Mouse (Mus musculus): ENCODE results near the gene Pemt. TPM values are rescaled to one million over a fixed set of nuclear protein-coding genes. Genes with fewer than 3 reads are reported as not detected.
A peak's percentile ranks its signal among the peaks of the same experiment; 100 is the strongest.
"Not testable (repeated sequence)": the region's sequence is repeated elsewhere in the genome, so short reads cannot be mapped to it uniquely, and the experiment has no call there.

The Pemt gene
- total RNA-seq, 2 experiments from 2014 or later: 5.5 to 11.1 TPM

DNA sequence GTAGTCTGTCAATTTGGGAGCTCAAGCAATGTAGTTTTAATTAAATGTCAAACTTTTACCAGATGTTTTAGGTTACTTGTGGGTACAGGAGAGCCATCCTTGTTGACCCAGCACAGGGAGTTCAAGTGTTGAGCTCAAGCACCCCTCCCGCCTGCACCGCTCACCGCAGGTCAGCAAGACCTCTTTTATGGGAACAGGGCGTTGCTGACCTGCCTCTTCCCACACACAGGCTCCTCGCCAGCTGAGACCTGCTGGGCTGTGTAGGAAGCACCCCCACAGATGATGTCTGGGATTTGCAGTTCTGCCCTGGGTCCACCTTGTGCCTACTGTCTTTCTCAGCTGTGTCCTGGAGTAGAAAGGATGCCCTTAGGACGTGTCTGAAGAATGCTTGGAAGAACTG lies 89.5 kb downstream of the Pemt start:
- DNase-seq (ENCODE audit: low spot score in 2 of 2): no peak

DNA sequence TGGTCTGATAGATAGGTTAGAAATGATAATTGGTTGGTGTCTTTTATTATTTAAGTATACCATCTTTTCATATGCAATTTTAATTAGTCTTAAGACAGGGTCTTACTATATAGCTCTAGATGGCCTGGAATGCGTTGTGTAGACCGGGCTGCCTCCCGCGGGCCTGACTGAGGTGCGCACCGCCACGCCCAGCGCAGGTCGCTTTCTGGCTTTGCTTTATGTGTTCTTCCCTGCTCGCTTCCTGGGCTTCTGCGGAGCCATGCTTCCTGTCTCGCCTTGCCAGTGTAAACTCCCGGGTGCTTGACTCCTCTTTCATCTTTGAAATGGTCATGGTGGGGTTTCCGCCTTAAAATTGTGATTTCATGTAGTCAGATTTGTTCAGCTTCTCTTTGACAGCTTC lies 93.4 kb downstream of the Pemt start:
- no peak for DNase-seq (ENCODE audit: low spot score in 2 of 2)

- DNase-seq (ENCODE audit: low spot score in 2 of 2): no peak
Observed at GRCm38 (mm10) chr11:59948401-59948767, 97.9 kb downstream of the Pemt start.

GRCm38 (mm10) chr11:59947752-59948400 lies 98.4 kb downstream of the Pemt start, which contains the start of gene Med9:
Gene Med9, plus strand, starts transcription at chr11:59948206.
- DNase-seq (ENCODE audit: low spot score in 2 of 2): peak; percentile 96 to 97

GRCm38 (mm10) chr11:59944855-59945254 lies 101.4 kb downstream of the Pemt start:
- DNase-seq (ENCODE audit: low spot score in 2 of 2): not testable (repeated sequence)

DNA sequence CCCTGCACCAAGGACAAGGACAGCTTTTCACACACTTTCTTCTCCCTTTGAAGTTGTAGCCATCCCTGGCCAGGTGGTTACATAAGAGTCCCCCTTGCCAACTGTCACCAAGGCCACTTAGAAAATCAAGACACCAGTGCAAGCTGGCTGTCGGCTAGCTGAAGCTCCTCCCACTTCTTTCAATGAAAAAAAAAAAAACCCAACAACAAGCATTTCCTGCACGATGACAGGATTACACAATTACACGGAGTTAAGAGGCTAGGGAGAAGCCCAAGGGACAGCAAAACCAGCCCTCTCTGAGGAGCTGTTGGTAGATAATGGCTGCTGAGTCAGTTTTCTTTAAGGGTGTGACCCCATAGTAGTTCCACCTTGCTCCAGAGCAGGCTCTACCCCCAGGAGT lies 104.9 kb downstream of the Pemt start:
- no peak for DNase-seq (ENCODE audit: low spot score in 2 of 2)

DNA sequence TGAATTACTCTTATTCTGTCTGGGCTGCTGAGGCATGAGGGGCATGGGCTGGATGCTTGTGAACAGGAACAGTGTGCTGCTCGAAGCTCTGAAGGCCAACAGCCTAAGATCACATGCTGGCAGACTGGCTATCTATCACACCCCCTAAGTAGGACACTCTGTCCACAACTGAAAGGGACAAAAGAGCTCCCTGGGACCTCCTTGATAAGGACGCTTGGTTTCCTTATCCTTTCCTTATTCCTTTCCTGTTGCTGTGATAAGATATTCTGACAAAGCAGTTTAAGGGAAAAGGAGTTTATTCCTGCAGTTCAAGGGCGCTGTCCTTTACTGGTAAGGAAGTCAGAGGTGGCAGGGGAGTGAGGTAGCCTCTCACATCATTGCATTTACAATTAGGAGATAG lies 105.6 kb downstream of the Pemt start:
- no peak for DNase-seq (ENCODE audit: low spot score in 2 of 2)

DNA sequence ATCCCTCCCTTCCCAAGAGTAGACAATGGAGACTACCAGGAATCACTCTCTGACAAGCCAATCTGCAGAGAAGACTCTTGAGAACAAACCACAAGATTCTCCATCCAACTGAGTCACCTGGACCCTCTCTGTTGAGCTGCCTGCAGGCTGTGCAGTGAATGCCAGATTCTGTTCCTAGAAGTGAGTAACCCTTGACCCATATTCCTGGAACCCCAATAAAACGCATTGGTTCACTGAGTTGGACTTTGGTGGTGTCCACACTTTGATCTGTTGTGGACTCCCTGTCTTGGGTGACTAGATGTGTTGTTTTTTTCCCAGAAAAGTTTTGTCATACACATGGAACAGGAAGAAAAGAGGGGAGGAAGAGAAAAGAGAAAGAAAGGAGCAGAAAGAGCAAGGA lies 106.5 kb downstream of the Pemt start:
- DNase-seq (ENCODE audit: low spot score in 2 of 2): no peak

- DNase-seq (ENCODE audit: low spot score in 2 of 2): no peak
Observed at GRCm38 (mm10) chr11:59937615-59938014, 108.7 kb downstream of the Pemt start.

DNA sequence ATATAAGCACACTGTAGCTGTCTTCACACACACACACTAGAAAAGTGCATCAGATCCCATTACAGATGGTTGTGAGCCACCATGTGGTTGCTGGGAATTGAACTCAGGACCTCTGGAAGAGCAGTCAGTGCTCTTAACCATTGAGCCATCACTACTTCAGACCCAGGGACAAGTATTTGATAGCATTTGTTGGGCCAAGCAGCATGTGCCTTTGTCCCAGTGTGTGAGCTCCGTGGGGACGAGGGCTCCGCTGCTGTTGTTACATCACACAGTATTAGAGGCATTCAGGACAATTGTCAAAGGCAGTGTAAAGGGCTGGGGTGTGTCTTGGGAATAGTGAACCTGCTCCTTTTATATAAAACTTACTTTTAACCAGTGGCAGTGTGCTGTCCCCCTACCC lies 109.3 kb downstream of the Pemt start:
- DNase-seq (ENCODE audit: low spot score in 2 of 2): no peak

DNA sequence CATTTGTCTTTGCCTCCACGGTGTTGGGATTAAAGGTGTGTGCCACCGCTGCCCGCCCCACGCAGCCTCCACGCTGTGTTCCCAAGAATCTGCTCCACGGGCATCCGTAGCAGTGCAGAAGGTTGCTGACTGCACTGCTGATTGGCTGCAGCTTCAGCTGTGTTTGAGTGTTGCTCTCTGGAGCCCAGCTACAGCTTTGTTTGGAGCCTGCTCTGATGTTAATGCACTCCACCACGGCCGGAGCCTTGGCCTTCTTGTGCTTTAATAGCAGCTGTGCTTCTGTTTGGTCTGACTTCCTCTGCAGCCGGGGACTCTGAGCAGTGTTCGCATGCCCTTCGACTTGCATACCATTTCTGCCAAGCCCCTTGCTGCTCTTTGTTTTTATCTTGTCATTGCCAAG lies 112.3 kb downstream of the Pemt start:
- DNase-seq (ENCODE audit: low spot score in 2 of 2): no peak

GRCm38 (mm10) chr11:59932560-59933337 lies 113.5 kb downstream of the Pemt start:
- DNase-seq (ENCODE audit: low spot score in 2 of 2): no peak

DNA sequence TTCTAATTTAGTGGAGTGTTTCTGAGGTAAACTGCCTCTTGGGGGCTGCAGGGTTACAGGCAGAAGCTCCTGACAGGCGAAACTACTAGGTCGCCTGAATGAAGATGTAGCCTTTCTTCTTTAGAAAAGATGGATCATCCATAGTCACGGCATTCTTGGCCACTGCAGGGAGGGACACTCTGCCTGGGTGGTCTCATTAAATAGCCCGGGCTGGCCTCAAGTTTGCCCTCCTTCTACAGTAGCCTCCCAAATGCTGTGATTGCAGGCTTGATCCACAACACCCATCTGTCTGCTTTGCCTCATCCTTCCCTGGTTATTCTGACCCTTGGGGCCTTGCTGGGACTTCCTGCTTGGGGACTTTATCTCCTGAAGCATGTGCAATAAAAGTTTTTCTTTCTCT lies 116.3 kb downstream of the Pemt start:
- no peak for DNase-seq (ENCODE audit: low spot score in 2 of 2)

DNA sequence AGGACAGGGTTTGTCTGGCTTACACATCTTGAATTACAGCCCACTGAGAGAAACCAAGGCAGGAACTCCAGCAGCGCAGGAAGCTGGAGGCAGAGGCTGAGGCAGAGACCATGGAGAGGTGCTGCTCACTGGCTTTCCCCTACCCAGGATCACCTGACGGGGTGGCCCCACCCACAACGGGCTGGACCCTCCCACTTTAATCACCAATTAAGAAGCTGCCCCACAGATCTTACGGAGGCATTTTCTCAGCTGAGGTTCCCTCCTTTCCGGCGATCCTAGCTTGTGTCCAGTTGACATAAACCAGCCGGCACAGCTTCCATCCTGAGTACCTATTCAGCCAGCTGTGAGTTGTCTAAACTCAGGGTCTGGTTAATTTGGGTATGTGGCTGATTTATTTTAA lies 125.0 kb downstream of the Pemt start:
- no peak for DNase-seq (ENCODE audit: low spot score in 2 of 2)

Other genes starting within 250 kb of the Pemt start
- 10 to 100 TPM; 85.5 to 99.0 TPM for gene Flcn, start 236.5 kb downstream of the Pemt start, total RNA-seq (2021)
- gene Nt5m, start 207.0 kb downstream of the Pemt start, total RNA-seq (2021): 10 to 100 TPM; 27.7 to 29.9 TPM
- 10 to 100 TPM; 81.4 to 86.3 TPM for gene Cops3, start 206.7 kb downstream of the Pemt start, total RNA-seq (2021)
- gene Med9, start 98.3 kb downstream of the Pemt start, total RNA-seq (2021): 10 to 100 TPM; 23.3 to 24.3 TPM
- 10 to 100 TPM; 17.5 to 20.2 TPM for gene Rasd1, start 81.5 kb downstream of the Pemt start, total RNA-seq (2021)
- 10 to 100 TPM; 35.2 to 42.3 TPM for gene Rai1, start 58.5 kb upstream of the Pemt start, total RNA-seq (2021)
- 100 to 1,000 TPM; 141 to 185 TPM for gene Srebf1, start 176.1 kb upstream of the Pemt start, total RNA-seq (2021)